Mouse (Mus musculus) CH12.LX (cell line): Measurements from ENCODE around the gene Scn4a. TPM values are rescaled to one million over a fixed set of nuclear protein-coding genes. Genes with fewer than 3 reads are reported as not detected.

Experiments
- DNase-seq: peaks from one replicate; pipeline ENCODE4 v3.0.0-alpha.2; 2013; ENCODE audit errors: extremely low read depth
- H3K27ac ChIP-seq: 2 replicates; pipeline ENCODE4 v1.5.1; 2012; ENCODE audit warnings: low read depth, mild to moderate bottlenecking, control low read depth, moderate library complexity; ENCODE audit not compliant: insufficient read depth
- H3K27me3 ChIP-seq: replicated peaks from 2 replicates; pipeline ENCODE3; 2012; ENCODE audit warnings: inconsistent platforms
- H3K36me3 ChIP-seq, 2 experiments: replicated peaks in 1 of 2; 2 replicates each; pipeline versions ENCODE3 to v1.6.1; 2012; ENCODE audit warnings: inconsistent platforms in 1 of 2, low read length in 1 of 2, mild to moderate bottlenecking in 1 of 2, mixed read lengths in 1 of 2, moderate library complexity in 1 of 2; ENCODE audit not compliant: control insufficient read depth in 1 of 2, insufficient read depth in 1 of 2
- H3K4me1 ChIP-seq, 2 experiments: 2 replicates each; pipeline ENCODE4 v1.6.1; 2012; ENCODE audit warnings: inconsistent platforms in 1 of 2, moderate library complexity in 1 of 2; ENCODE audit not compliant: insufficient read depth in 2 of 2, control insufficient read depth in 1 of 2
- H3K4me2 ChIP-seq: 2 replicates; pipeline ENCODE4 v1.6.1; 2012; ENCODE audit warnings: low read depth, mild to moderate bottlenecking, control low read depth; ENCODE audit not compliant: poor library complexity, insufficient read depth, severe bottlenecking
- H3K4me3 ChIP-seq, 3 experiments: fragments of 150-350 bp in 1 of 3; sonication (generic) in 1 of 3; replicated peaks in 1 of 3; 2 replicates each; pipeline versions ENCODE3 to v1.5.1; 2011 to 2012; ENCODE audit warnings: low read depth in 2 of 3, low read length in 2 of 3, mild to moderate bottlenecking in 2 of 3, moderate library complexity in 2 of 3, control low read depth in 1 of 3, improper control_type of control experiment in 1 of 3, inconsistent platforms in 1 of 3, mixed read lengths in 1 of 3; ENCODE audit not compliant: poor library complexity in 1 of 3
- H3K79me2 ChIP-seq: replicated peaks from 2 replicates; pipeline ENCODE4 v1.6.1; 2012; ENCODE audit warnings: mild to moderate bottlenecking, moderate library complexity; ENCODE audit not compliant: control insufficient read depth, poor library complexity, insufficient read depth, severe bottlenecking; ENCODE audit errors: extremely low read depth
- H3K9ac ChIP-seq: 2 replicates; pipeline ENCODE4 v1.6.1; 2012; ENCODE audit warnings: low read depth, mild to moderate bottlenecking, control low read depth, moderate library complexity; ENCODE audit not compliant: insufficient read depth
- H3K9me3 ChIP-seq: replicated peaks from 2 replicates; pipeline ENCODE3; 2012; ENCODE audit warnings: low read length, inconsistent platforms, mixed read lengths
- BHLHE40 ChIP-seq: IDR thresholded peaks from 2 replicates; pipeline ENCODE4 v1.6.1; 2011; ENCODE audit warnings: mild to moderate bottlenecking, low read depth, low read length, improper control_type of control experiment
- CHD1 ChIP-seq: IDR thresholded peaks from 2 replicates; pipeline ENCODE4 v1.6.1; 2012; ENCODE audit warnings: low read depth, low read length, improper control_type of control experiment, inconsistent platforms
- CHD2 ChIP-seq: IDR thresholded peaks from 2 replicates; pipeline ENCODE4 v1.6.1; 2011; ENCODE audit warnings: low read length, improper control_type of control experiment
- CTCF ChIP-seq, 2 experiments: IDR thresholded peaks in 1 of 2; conservative IDR thresholded peaks in 1 of 2; 2 replicates each; pipeline ENCODE4 v1.5.1; 2011 to 2012; ENCODE audit warnings: low read depth in 2 of 2, low read length in 2 of 2, improper control_type of control experiment in 1 of 2, inconsistent platforms in 1 of 2, mild to moderate bottlenecking in 1 of 2, moderate library complexity in 1 of 2
- ELF1 ChIP-seq: IDR thresholded peaks from 2 replicates; pipeline ENCODE4 v1.6.1; 2014; ENCODE audit warnings: low read depth, mild to moderate bottlenecking, inconsistent platforms, low read length, improper control_type of control experiment
- EP300 ChIP-seq: IDR thresholded peaks from 2 replicates; pipeline ENCODE4 v1.6.1; 2011; ENCODE audit warnings: low read length, improper control_type of control experiment
- ETS1 ChIP-seq: conservative IDR thresholded peaks from 2 replicates; pipeline ENCODE4 v1.6.1; 2012; ENCODE audit warnings: low read depth, mild to moderate bottlenecking, inconsistent platforms, low read length, improper control_type of control experiment, moderate library complexity
- GABPA ChIP-seq: IDR thresholded peaks from 2 replicates; pipeline ENCODE4 v1.6.1; 2012; ENCODE audit warnings: low read depth, low read length, improper control_type of control experiment, inconsistent platforms; ENCODE audit not compliant: insufficient replicate concordance
- HCFC1 ChIP-seq: IDR thresholded peaks from 2 replicates; pipeline ENCODE4 v1.6.1; 2012; ENCODE audit warnings: low read depth, mild to moderate bottlenecking, inconsistent platforms, low read length, improper control_type of control experiment
- IRF4 ChIP-seq: IDR thresholded peaks from 2 replicates; pipeline ENCODE4 v1.6.1; 2014; ENCODE audit warnings: low read depth, mild to moderate bottlenecking, inconsistent platforms, low read length, improper control_type of control experiment
- JUN ChIP-seq: IDR thresholded peaks from 2 replicates; pipeline ENCODE4 v1.6.1; 2011; ENCODE audit warnings: low read depth, mild to moderate bottlenecking, low read length, improper control_type of control experiment, moderate library complexity; ENCODE audit not compliant: insufficient read depth
- KAT2A ChIP-seq: IDR thresholded peaks from 2 replicates; pipeline ENCODE4 v1.6.1; 2012; ENCODE audit warnings: low read length, improper control_type of control experiment, inconsistent platforms; ENCODE audit not compliant: insufficient replicate concordance
- MAFK ChIP-seq: IDR thresholded peaks from 2 replicates; pipeline ENCODE4 v1.6.1; 2011; ENCODE audit warnings: low read length, improper control_type of control experiment; ENCODE audit not compliant: insufficient replicate concordance
- MAZ ChIP-seq: IDR thresholded peaks from 2 replicates; pipeline ENCODE4 v1.6.1; 2012; ENCODE audit warnings: low read depth, mild to moderate bottlenecking, inconsistent platforms, low read length, improper control_type of control experiment, moderate library complexity
- MEF2A ChIP-seq: IDR thresholded peaks from 2 replicates; pipeline ENCODE4 v1.6.1; 2014; ENCODE audit warnings: low read depth, mild to moderate bottlenecking, inconsistent platforms, low read length, improper control_type of control experiment, borderline replicate concordance
- MXI1 ChIP-seq: IDR thresholded peaks from 2 replicates; pipeline ENCODE4 v1.6.1; 2011; ENCODE audit warnings: mild to moderate bottlenecking, low read depth, low read length, improper control_type of control experiment
- MYC ChIP-seq: IDR thresholded peaks from 2 replicates; pipeline ENCODE4 v1.6.1; 2011; ENCODE audit warnings: low read depth, mild to moderate bottlenecking, improper control_type of control experiment, low read length
- NELFE ChIP-seq: IDR thresholded peaks from 2 replicates; pipeline ENCODE4 v1.6.1; 2011; ENCODE audit warnings: low read depth, low read length, improper control_type of control experiment
- NRF1 ChIP-seq: IDR thresholded peaks from 2 replicates; pipeline ENCODE4 v1.6.1; 2014; ENCODE audit warnings: low read depth, mild to moderate bottlenecking, inconsistent platforms, low read length, improper control_type of control experiment, moderate library complexity
- POLR2AphosphoS2 ChIP-seq: IDR thresholded peaks from 2 replicates; pipeline ENCODE4 v1.6.1; 2011; ENCODE audit warnings: low read depth, low read length, improper control_type of control experiment
- RAD21 ChIP-seq: IDR thresholded peaks from 2 replicates; pipeline ENCODE4 v1.6.1; 2011; ENCODE audit warnings: low read depth, mild to moderate bottlenecking, low read length, improper control_type of control experiment, moderate library complexity
- RCOR1 ChIP-seq: conservative IDR thresholded peaks from 2 replicates; pipeline ENCODE4 v1.6.1; 2012; ENCODE audit warnings: low read depth, mild to moderate bottlenecking, inconsistent platforms, low read length, improper control_type of control experiment
- SIN3A ChIP-seq: IDR thresholded peaks from 2 replicates; pipeline ENCODE4 v1.6.1; 2012; ENCODE audit warnings: low read length, improper control_type of control experiment, inconsistent platforms
- SMC3 ChIP-seq: IDR thresholded peaks from 2 replicates; pipeline ENCODE4 v1.6.1; 2011; ENCODE audit warnings: low read depth, low read length, improper control_type of control experiment
- TBP ChIP-seq: conservative IDR thresholded peaks from 2 replicates; pipeline ENCODE4 v1.6.1; 2011; ENCODE audit warnings: low read depth, low read length, improper control_type of control experiment
- TCF12 ChIP-seq: IDR thresholded peaks from 2 replicates; pipeline ENCODE4 v1.6.1; 2014; ENCODE audit warnings: low read depth, mild to moderate bottlenecking, inconsistent platforms, low read length, improper control_type of control experiment
- USF1 ChIP-seq: IDR thresholded peaks from 2 replicates; pipeline ENCODE4 v1.6.1; 2014; ENCODE audit warnings: low read depth, mild to moderate bottlenecking, inconsistent platforms, low read length, improper control_type of control experiment
- USF2 ChIP-seq: conservative IDR thresholded peaks from 2 replicates; pipeline ENCODE4 v1.6.1; 2011; ENCODE audit warnings: low read depth, low read length, improper control_type of control experiment
- ZC3H11A ChIP-seq: IDR thresholded peaks from 2 replicates; pipeline ENCODE4 v1.6.1; 2012; ENCODE audit warnings: low read depth, mild to moderate bottlenecking, inconsistent platforms, low read length, improper control_type of control experiment
- ZKSCAN1 ChIP-seq: IDR thresholded peaks from 2 replicates; pipeline ENCODE4 v1.6.1; 2012; ENCODE audit warnings: low read depth, inconsistent platforms, low read length, improper control_type of control experiment, borderline replicate concordance
- ZMIZ1 ChIP-seq: IDR thresholded peaks from 2 replicates; pipeline ENCODE4 v1.6.1; 2012; ENCODE audit warnings: low read depth, mild to moderate bottlenecking, inconsistent platforms, low read length, improper control_type of control experiment
- ZNF384 ChIP-seq: IDR thresholded peaks from 2 replicates; pipeline ENCODE4 v1.6.1; 2012; ENCODE audit warnings: low read depth, low read length, improper control_type of control experiment, inconsistent platforms
- dilution Hi-C: fragments of 300-500 bp; cut with MboI; formaldehyde crosslinking; loops from 2 replicates; pipeline ENCODE4 v1.14.3; 2020; ENCODE audit warnings: low sequenced_read_pairs; ENCODE audit not compliant: extremely low pct_unique_long_range_greater_than_20kb, extremely low pct_ligation_motif_present
- in situ Hi-C: fragments of 300-500 bp; cut with MboI; formaldehyde crosslinking; loops from 3 replicates; pipeline ENCODE4 v1.14.3; 2019; ENCODE audit warnings: low sequenced_read_pairs, low pct_ligation_motif_present, low pct_unique_long_range_greater_than_20kb, mixed read lengths
- polyA plus RNA-seq: library from polyadenylated mRNA; unstranded; fragments of >175 nt; gene quantifications from 2 replicates; pipeline ENCODE4 v1.2.1, GENCODE M21; 2012; ENCODE audit warnings: low read depth; ENCODE audit not compliant: insufficient read length
- total RNA-seq, 2 experiments: library from RNA; depleted of rRNA; stranded (reverse); fragments of 300-350 nt in 1 of 2; fragments of >200 nt in 1 of 2; gene quantifications; 2 replicates each; pipeline ENCODE4 v1.2.3; 2012 to 2014

The Scn4a gene
- total and polyA plus RNA-seq, 3 experiments, result 0.55 to 0.97 (median 0.64) TPM

DNA sequence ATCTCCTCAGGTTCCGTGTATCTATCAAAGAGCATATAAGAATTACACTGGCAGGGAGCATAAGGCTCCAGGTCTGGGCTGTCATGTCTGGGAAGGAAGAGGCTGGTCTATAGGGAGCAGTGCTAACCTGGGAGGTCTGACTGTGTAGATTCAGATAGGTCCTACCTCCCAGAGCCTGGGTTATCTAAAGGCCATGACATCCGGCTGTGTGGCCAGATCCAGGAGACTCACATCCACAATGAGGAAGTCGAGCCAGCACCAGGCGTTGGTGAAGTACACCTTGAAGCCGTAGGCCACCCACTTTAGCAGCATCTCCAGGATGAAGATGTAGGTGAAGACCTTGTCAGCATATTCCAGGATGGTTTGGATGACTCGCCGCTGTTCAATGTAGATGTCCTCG is 26.6 kb downstream of the Scn4a start:
- in situ Hi-C loops, result loop anchor here (5.0 to 10.0 kb wide), 3 partner anchors 39 to 168 kb away; no protein-coding TSS in a partner anchor
- dilution Hi-C loops, result no loop called here

DNA sequence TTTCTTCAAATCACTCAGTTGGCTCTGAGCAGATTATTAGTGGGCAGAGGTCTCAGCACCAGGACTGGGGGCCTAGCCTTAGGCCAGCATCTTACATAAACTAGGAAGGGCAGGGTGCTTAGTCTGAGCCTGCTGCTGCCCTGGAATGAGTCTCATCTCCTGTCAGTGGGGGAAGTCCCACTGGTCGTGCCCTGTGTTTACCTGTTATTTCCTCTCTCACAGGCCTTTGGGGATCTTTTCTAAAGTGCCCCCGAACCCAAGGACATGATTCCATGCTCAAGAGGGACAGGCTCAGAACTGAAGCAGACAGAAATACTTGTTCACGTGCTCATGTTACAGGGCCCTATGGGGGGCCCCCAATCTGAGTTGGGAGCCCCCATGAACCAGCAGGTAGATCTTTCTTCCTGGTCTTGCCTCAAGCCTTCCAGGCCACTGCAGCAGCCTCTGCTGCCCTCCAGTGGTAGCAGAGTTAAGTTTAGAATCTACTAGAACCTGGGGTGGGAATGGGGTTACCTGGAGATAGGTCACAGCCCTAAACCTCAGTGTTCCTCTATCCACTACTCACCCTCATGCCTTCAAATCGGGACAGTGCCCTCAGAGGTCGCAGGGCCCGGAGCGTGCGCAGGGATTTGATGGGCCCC is 27.4 kb downstream of the Scn4a start:
- dilution Hi-C loops, result no loop called here
- Histone ChIP-seq H3K4me3 (peak overlapping the region in 1 of 3 experiments; percentile 1), H3K9ac (peak overlapping the region; percentile 38), H3K4me2 (peak overlapping the region; percentile 70), H3K4me1 (peaks cover 26 to 50% of the 10 kb centered on the region in 2 experiments), H3K27me3 (no peaks in the 10 kb centered on the region), H3K36me3 (peaks cover 4 to 6% of the 10 kb centered on the region in 2 experiments), H3K79me2 (no peaks in the 10 kb centered on the region), H3K27ac (peak overlapping the region; percentile 77), H3K9me3 (no peaks in the 10 kb centered on the region)
- in situ Hi-C loops, result loop anchor here (5.0 to 10.0 kb wide), 3 partner anchors 38 to 169 kb away; no protein-coding TSS in a partner anchor
- peak; percentile 91 for DNase-seq
- TF ChIP-seq ZC3H11A (peak; percentile 97), MYC (no peak; the same call in 1 of the 2 replicates), NELFE (no peak), USF1 (no peak), MAFK (no peak), ELF1 (peak; percentile 81), ZKSCAN1 (no peak), CTCF (conservative IDR thresholded peaks at IDR 0.05 in 1 of 2, IDR thresholded peaks at IDR 0.05 in 1 of 2; ENCODE audit: low read depth in 2 of 2, low read length in 2 of 2) (peak; percentile 64 to 99), POLR2AphosphoS2 (no peak), ETS1 (peak; percentile 57), EP300 (no peak), RAD21 (peak; percentile 99), TBP (0 out of 2 replicates have a peak, but pooled peaks have one; percentile 15), ZNF384 (no peak), IRF4 (peak; percentile 32), NRF1 (0 out of 2 replicates have a peak, but pooled peaks have one; percentile 22), JUN (0 out of 2 replicates have a peak, but pooled peaks have one; percentile 13), CHD1 (no peak), CHD2 (no peak), USF2 (no peak), MAZ (0 out of 2 replicates have a peak, but pooled peaks have one; percentile 44), HCFC1 (no peak), SIN3A (peak; percentile 48), MXI1 (peak; percentile 70; the same call in 1 of the 2 replicates), GABPA (no peak), KAT2A (no peak), ZMIZ1 (no peak), BHLHE40 (peak; percentile 85), RCOR1 (no peak; the same call in 1 of the 2 replicates), TCF12 (0 out of 2 replicates have a peak, but pooled peaks have one; percentile 7)

More for the DNA sequence above, 26.6 kb downstream of the Scn4a start:
- TF ChIP-seq MEF2A (no peak), SMC3 (no peak)
- Histone ChIP-seq H3K27ac (no peak overlapping the region), H3K4me1 (peaks cover 26 to 50% of the 10 kb centered on the region in 2 experiments), H3K9me3 (no peaks in the 10 kb centered on the region), H3K79me2 (no peaks in the 10 kb centered on the region), H3K4me2 (no peak overlapping the region), H3K4me3 (no peak overlapping the region), H3K9ac (no peak overlapping the region), H3K27me3 (no peaks in the 10 kb centered on the region), H3K36me3 (peaks cover 4 to 6% of the 10 kb centered on the region in 2 experiments)
- DNase-seq, result no peak
